Mouse (Mus musculus) left cerebral cortex, postnatal 36 days (tissue): ENCODE results near the gene Dpp9. TPM values are rescaled to one million over a fixed set of nuclear protein-coding genes. Genes with fewer than 3 reads are reported as not detected.

Experiments used
- DNase-seq, 2 experiments: peaks; one replicate each; pipeline ENCODE4 v3.0.0; 2021 to 2022; ENCODE audit warnings: low spot score in 2 of 2, mixed read lengths in 1 of 2
- intact Hi-C: fragments of 180-260 bp; cut with DNase I; formaldehyde crosslinking; loops from one replicate; pipeline ENCODE4 v1.15.1; 2025
- microRNA-seq: library from miRNA; unstranded; fragments of <30 nt; microRNA quantifications from one replicate; pipeline ENCODE4 v1.2.0, GENCODE M21; 2022
- total RNA-seq, 2 experiments: library from RNA; stranded (reverse); gene quantifications; 2 replicates each; pipeline ENCODE4 v1.2.3; 2021

Dpp9 gene
- total RNA-seq, 2 experiments from 2014 or later, result 68.7 to 72.1 TPM

DNA sequence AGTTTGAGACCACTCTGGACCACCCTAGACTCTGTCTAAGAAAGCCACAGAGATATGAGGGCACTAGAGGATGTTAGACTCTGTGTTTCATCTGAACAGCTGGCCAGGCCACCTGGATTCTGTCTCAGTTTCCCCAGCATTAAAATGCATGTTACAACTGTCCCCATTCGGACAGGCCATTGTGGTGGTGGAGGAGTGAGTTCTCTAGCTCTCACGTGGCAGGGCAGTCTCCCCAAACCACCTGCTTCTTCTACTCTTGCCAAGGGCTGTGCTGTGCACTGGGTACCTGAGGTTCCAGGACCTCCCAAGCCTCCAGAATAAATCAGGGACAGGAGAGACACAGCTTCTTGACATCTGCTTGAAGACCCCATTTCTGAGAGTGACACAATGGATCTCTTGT lies 68.8 kb downstream of the Dpp9 start:
- intact Hi-C loops, result no loop called here
- no peak for DNase-seq

DNA sequence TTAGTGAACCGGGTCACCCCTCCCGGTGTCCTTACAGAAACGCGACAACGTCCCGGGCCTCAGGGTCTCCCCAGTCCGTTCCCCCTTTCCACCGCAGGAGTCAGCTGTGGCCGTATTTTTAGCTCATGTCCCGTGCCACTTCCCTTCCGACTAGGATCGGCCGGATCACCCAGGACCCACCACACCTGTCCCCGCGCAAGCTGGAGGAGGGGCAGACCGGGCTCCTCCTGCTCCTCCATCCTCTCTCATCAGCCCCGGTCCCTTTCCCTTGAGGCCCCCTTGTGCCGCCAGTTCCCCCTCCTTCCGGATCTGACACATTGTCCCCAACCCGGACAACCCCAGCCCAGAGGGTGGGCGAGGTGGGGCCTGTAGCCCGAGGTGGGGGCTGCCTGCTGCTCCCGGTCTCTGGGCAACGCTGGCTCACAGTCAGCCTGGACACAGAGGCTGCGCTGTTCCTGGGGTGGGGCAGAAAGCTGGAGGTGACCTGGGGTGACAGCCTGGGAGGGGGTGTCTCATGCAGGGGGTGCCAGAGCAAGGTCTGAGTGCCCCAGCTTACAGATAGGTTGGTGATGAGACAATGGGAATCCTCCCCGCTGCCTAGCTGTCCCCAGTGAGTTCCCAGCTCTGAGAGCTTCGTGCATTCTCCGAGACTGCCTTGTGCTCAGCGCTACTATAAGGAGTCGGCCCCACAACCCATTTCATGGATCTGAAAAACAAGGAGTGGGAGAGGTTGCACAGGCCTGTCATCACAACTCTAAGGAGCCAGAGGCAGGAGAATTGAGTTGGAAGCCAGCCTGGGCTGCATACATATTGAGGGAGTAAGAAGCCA lies 69.7 kb downstream of the Dpp9 start:
- DNase-seq, result no peak
- intact Hi-C loops, result no loop called here

- intact Hi-C loops, result no loop called here
- DNase-seq, result no peak
These were observed 70.4 kb downstream of the Dpp9 start for GRCm38 (mm10) chr17:56148280-56148679.

DNA sequence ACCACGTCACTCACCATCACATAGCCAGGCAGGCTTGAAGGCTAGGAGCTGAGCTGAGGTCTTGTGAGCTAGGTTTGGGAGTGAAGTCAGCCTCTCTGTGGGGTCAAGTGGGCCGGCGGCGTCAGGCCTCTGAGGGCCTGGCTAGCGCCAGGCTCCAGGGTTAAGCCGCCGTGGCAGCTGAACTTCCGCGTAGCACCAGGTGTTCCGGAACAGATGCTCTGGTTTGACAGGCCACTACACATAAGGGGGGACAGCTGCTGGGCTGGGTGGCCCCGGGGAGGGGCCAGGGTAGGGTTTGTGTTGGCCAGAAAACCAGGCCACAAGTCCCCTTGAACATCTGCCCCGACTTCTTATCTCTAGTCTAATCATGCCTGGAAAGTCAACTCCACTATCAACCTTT lies 71.3 kb downstream of the Dpp9 start:
- no peak for DNase-seq
- intact Hi-C loops, result no loop called here

- intact Hi-C loops, result no loop called here
- DNase-seq, result no peak
These were observed 72.6 kb downstream of the Dpp9 start for GRCm38 (mm10) chr17:56146131-56146530.

GRCm38 (mm10) chr17:56144546-56144945 lies 74.2 kb downstream of the Dpp9 start:
- no peak for DNase-seq
- intact Hi-C loops, result no loop called here

GRCm38 (mm10) chr17:56141702-56142605 lies 76.8 kb downstream of the Dpp9 start:
- intact Hi-C loops, result no loop called here

DNA sequence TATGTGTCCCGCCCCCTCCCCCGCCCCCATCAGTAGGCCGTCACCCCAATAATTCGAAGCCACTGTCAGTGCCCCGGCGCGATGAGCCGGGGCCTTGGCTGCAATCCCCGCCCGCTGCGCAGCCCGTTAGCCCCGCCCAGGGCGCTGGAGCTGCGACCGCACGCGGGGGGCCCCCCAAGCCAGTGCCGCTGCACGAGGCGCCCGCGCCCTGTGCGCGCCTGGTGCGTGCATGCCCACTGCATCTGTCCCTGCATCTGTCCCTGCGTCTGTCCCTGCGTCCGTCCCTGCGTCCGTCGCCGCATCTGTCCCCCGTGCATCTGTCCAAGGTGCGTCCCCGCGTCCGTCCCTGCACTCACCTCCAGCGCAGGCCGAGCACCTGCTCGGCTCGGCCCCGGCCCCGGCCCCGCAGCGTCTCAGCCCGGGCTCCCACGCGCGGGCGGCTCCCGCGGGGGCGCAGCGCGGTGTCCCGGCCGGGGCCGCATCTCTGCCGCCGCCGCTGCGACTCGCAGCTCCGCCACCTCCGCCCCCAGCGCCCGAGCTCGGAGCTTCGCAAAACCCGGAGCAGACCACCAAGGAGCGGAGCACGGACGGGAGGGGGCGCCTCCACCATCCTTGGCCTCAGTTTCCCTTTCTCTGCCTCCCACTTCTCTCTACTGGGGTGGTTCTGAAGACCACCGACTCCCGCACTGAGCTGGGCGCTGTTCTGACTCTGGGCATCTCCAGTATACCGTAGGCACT lies 78.7 kb downstream of the Dpp9 start, which contains the start of gene Sema6b:
Sema6b (minus strand) TSS at position 486 of the 738 bp plus-strand sequence.
- DNase-seq, result peak; percentile 86 to 88
- intact Hi-C loops, result no loop called here

More at GRCm38 (mm10) chr17:56141702-56142605, 76.8 kb downstream of the Dpp9 start:
- peak; percentile 69 to 74 for DNase-seq

GRCm38 (mm10) chr17:56139355-56139754 lies 79.3 kb downstream of the Dpp9 start:
- peak in 1 of 2 experiments; percentile 52 for DNase-seq
- intact Hi-C loops, result no loop called here

GRCm38 (mm10) chr17:56137839-56138613 lies 80.7 kb downstream of the Dpp9 start:
- intact Hi-C loops, result no loop called here
- DNase-seq, result no peak

Small RNAs within 50 kb of the gene (microRNA-seq; reads per million reads assigned to microRNA genes)
- gene Gm44397, result not detected
- gene Mir7b, result 2,067 reads per million, percentile 85 among the genes with 10 or more reads in this experiment

Other genes with a start within 250 kb of the Dpp9 start
- gene Shd, start 248.4 kb downstream of the Dpp9 start, total RNA-seq, result 10 to 100 TPM; 34.0 to 42.4 TPM
- gene Fsd1, start 232.4 kb downstream of the Dpp9 start, total RNA-seq, result 10 to 100 TPM; 75.0 to 97.4 TPM
- gene Stap2, start 213.3 kb downstream of the Dpp9 start, total RNA-seq, result 1 to 10 TPM; 2.3 to 3.1 TPM
- gene Mpnd, start 213.2 kb downstream of the Dpp9 start, total RNA-seq, result 100 to 1,000 TPM in 1 of 2 experiments, 10 to 100 TPM in 1; 92.7 to 105 TPM
- 10 to 100 TPM; 39.3 to 45.1 TPM for gene Sh3gl1, start 182.3 kb downstream of the Dpp9 start, total RNA-seq
- 1 to 10 TPM; 2.2 to 2.7 TPM for gene Chaf1a, start 178.5 kb downstream of the Dpp9 start, total RNA-seq
- gene Ubxn6, start 143.9 kb downstream of the Dpp9 start, total RNA-seq, result 10 to 100 TPM; 87.9 to 94.9 TPM
- 100 to 1,000 TPM in 1 of 2 experiments, 10 to 100 TPM in 1; 95.2 to 109 TPM for gene Hdgfl2, start 139.3 kb downstream of the Dpp9 start, total RNA-seq
- gene Plin4, start 109.1 kb downstream of the Dpp9 start, total RNA-seq, result 1 to 10 TPM; 2.9 to 6.4 TPM
- gene Plin5, start 101.3 kb downstream of the Dpp9 start, total RNA-seq, result under 1 TPM; 0.59 to 0.99 TPM
- gene Lrg1, start 96.9 kb downstream of the Dpp9 start, total RNA-seq, result 1 to 10 TPM; 4.2 to 5.4 TPM
- gene Sema6b, start 78.6 kb downstream of the Dpp9 start, total RNA-seq, result 100 to 1,000 TPM; 131 to 144 TPM
- gene Tnfaip8l1, start 56.4 kb downstream of the Dpp9 start, total RNA-seq, result 1 to 10 TPM; 7.9 to 8.5 TPM
- 10 to 100 TPM; 39.7 to 43.9 TPM for gene Mydgf, start 35.0 kb downstream of the Dpp9 start, total RNA-seq
- 10 to 100 TPM; 33.0 to 35.4 TPM for gene Fem1a, start 37.9 kb upstream of the Dpp9 start, total RNA-seq
- 1 to 10 TPM; 4.9 to 5.3 TPM for gene Ticam1, start 57.9 kb upstream of the Dpp9 start, total RNA-seq
- gene Plin3, start 74.0 kb upstream of the Dpp9 start, total RNA-seq, result 10 to 100 TPM in 1 of 2 experiments, 1 to 10 TPM in 1; 9.3 to 10.1 TPM
- gene Arrdc5, start 81.4 kb upstream of the Dpp9 start, total RNA-seq, result not detected
- 1 to 10 TPM in 1 of 2 experiments, under 1 TPM in 1; 0.82 to 1.3 TPM for gene Uhrf1, start 84.4 kb upstream of the Dpp9 start, total RNA-seq
- 10 to 100 TPM; 64.4 to 78.3 TPM for gene Kdm4b, start 107.2 kb upstream of the Dpp9 start, total RNA-seq